Mouse (Mus musculus) layer of hippocampus, adult 9-10 months (tissue): ENCODE results near the gene Zfp579.
"Not testable (repeated sequence)": the region's sequence is repeated elsewhere in the genome, so short reads cannot be mapped to it uniquely, and the experiment has no call there.

Experiments
- DNase-seq: peaks from one replicate; pipeline ENCODE4 v3.0.0; 2022; ENCODE audit warnings: low spot score

The Zfp579 gene

GRCm38 (mm10) chr7:5015118-5016001 lies 19.4 kb upstream of the Zfp579 start, which contains the start of gene Gm44973:
Gene Gm44973, plus strand, starts transcription at chr7:5015496.
- DNase-seq: peak; percentile 95

- DNase-seq: peak; percentile 98
Observed at GRCm38 (mm10) chr7:5014251-5015117, 18.5 kb upstream of the Zfp579 start, which contains the start of the genes Zfp524 and Fiz1. Gene Zfp524, plus strand, starts transcription at chr7:5014415. Gene Fiz1, minus strand, starts transcription at chr7:5014697.

- no peak for DNase-seq
Observed at GRCm38 (mm10) chr7:5012681-5013513, 16.9 kb upstream of the Zfp579 start.

- no peak for DNase-seq
Observed at GRCm38 (mm10) chr7:5008229-5008628, 12.3 kb upstream of the Zfp579 start.

- DNase-seq: not testable (repeated sequence)
Observed at GRCm38 (mm10) chr7:5002876-5003275, 6.9 kb upstream of the Zfp579 start.

- no peak for DNase-seq
Observed at GRCm38 (mm10) chr7:4999876-5000275, 3.9 kb upstream of the Zfp579 start.

GRCm38 (mm10) chr7:4996934-4997333 lies 976 bp upstream of the Zfp579 start:
- DNase-seq: no peak

GRCm38 (mm10) chr7:4995268-4996002 lies 523 bp downstream of the Zfp579 start:
- DNase-seq: no peak

- no peak for DNase-seq
Observed at GRCm38 (mm10) chr7:4993999-4994788, 1.8 kb downstream of the Zfp579 start.

GRCm38 (mm10) chr7:4993347-4993998 lies 2.5 kb downstream of the Zfp579 start:
- DNase-seq: no peak

GRCm38 (mm10) chr7:4988250-4988649 lies 7.7 kb downstream of the Zfp579 start:
- no peak for DNase-seq

- DNase-seq: no peak
Observed at GRCm38 (mm10) chr7:4976832-4977231, 19.1 kb downstream of the Zfp579 start.

- no peak for DNase-seq
Observed at GRCm38 (mm10) chr7:4975455-4975854, 20.5 kb downstream of the Zfp579 start.

GRCm38 (mm10) chr7:4972321-4973047 lies 23.5 kb downstream of the Zfp579 start:
- DNase-seq: no peak

GRCm38 (mm10) chr7:4971710-4972109 lies 24.2 kb downstream of the Zfp579 start:
- DNase-seq: no peak

GRCm38 (mm10) chr7:4971068-4971467 lies 24.9 kb downstream of the Zfp579 start, which contains the start of gene Sbk3:
Gene Sbk3, minus strand, starts transcription at chr7:4971168.
- no peak for DNase-seq

GRCm38 (mm10) chr7:4964988-4965387 lies 31.0 kb downstream of the Zfp579 start:
- no peak for DNase-seq

- peak; percentile 33 for DNase-seq
Observed at GRCm38 (mm10) chr7:4964272-4964671, 31.7 kb downstream of the Zfp579 start, which contains the start of gene Sbk2. Gene Sbk2, minus strand, starts transcription at chr7:4964406.

- DNase-seq: no peak
Observed at GRCm38 (mm10) chr7:4963527-4963926, 32.4 kb downstream of the Zfp579 start.
